Mouse (Mus musculus) gastrocnemius, postnatal 4 days (tissue): ENCODE data around the gene Qpctl. TPM values are rescaled to one million over a fixed set of nuclear protein-coding genes. Genes with fewer than 3 reads are reported as not detected.
A peak's percentile ranks its signal among the peaks of the same experiment; 100 is the strongest.

Experiments used
- DNase-seq, 2 experiments: peaks; one replicate each; pipeline ENCODE4 v3.0.0; 2021 to 2022; ENCODE audit warnings: low spot score in 2 of 2, mixed read lengths in 2 of 2
- microRNA-seq: library from miRNA; unstranded; fragments of <30 nt; microRNA quantifications from one replicate; pipeline ENCODE4 v1.2.0, GENCODE M21; 2021
- total RNA-seq, 2 experiments: library from RNA; stranded (reverse); gene quantifications; 2 replicates each; pipeline ENCODE4 v1.2.3; 2021

Gene Qpctl
- total RNA-seq, 2 experiments from 2014 or later = 7.7 to 8.8 TPM

GRCm38 (mm10) chr7:19092381-19093173 is 56.5 kb downstream of the Qpctl start:
- peak; percentile 42 to 65 for DNase-seq

- DNase-seq = no peak
These were observed 57.2 kb downstream of the Qpctl start for GRCm38 (mm10) chr7:19091913-19092312.

Small RNA genes within 50 kb of the gene (microRNA-seq; reads per million reads assigned to microRNA genes)
- 94.4 reads per million, percentile 50 among the genes with 10 or more reads in this experiment for gene Mir330

Other genes with a start within 250 kb of the Qpctl start
- 10 to 100 TPM; 12.5 to 15.7 TPM for gene Ccdc61, start 238.9 kb downstream of the Qpctl start, total RNA-seq
- gene Nova2, start 223.4 kb downstream of the Qpctl start, total RNA-seq = 1 to 10 TPM; 4.0 to 4.2 TPM
- not detected for gene Nanos2, start 161.9 kb downstream of the Qpctl start, total RNA-seq
- gene Mypop, start 158.0 kb downstream of the Qpctl start, total RNA-seq = 1 to 10 TPM; 3.2 to 3.7 TPM
- 10 to 100 TPM; 36.6 to 38.1 TPM for gene Irf2bp1, start 145.2 kb downstream of the Qpctl start, total RNA-seq
- under 1 TPM in 1 of 2 experiments, not detected in 1; 0.13 TPM for gene Foxa3, start 125.8 kb downstream of the Qpctl start, total RNA-seq
- gene Sympk, start 124.9 kb downstream of the Qpctl start, total RNA-seq = 10 to 100 TPM; 61.4 to 63.8 TPM
- not detected for gene Rsph6a, start 94.6 kb downstream of the Qpctl start, total RNA-seq
- gene Dmwd, start 73.1 kb downstream of the Qpctl start, total RNA-seq = 10 to 100 TPM; 52.4 to 55.4 TPM
- gene Dmpk, start 65.4 kb downstream of the Qpctl start, total RNA-seq = 100 to 1,000 TPM; 287 to 292 TPM
- gene Six5, start 54.7 kb downstream of the Qpctl start, total RNA-seq = 10 to 100 TPM; 13.5 to 14.7 TPM
- gene Gm4969, start 30.9 kb downstream of the Qpctl start, total RNA-seq = under 1 TPM; 0.34 to 0.62 TPM
- gene Fbxo46, start 29.4 kb downstream of the Qpctl start, total RNA-seq = 1 to 10 TPM; 8.0 to 8.4 TPM
- 100 to 1,000 TPM in 1 of 2 experiments, 10 to 100 TPM in 1; 85.4 to 103 TPM for gene Snrpd2, start 431 bp upstream of the Qpctl start, total RNA-seq
- gene Gipr, start 16.8 kb upstream of the Qpctl start, total RNA-seq = under 1 TPM; 0.13 to 0.15 TPM
- gene Eml2, start 27.1 kb upstream of the Qpctl start, total RNA-seq = 10 to 100 TPM; 17.0 to 18.1 TPM
- 1 to 10 TPM; 2.2 to 2.7 TPM for gene Gpr4, start 63.2 kb upstream of the Qpctl start, total RNA-seq
- gene Opa3, start 79.0 kb upstream of the Qpctl start, total RNA-seq = 10 to 100 TPM; 30.7 to 31.3 TPM
- gene Vasp, start 122.5 kb upstream of the Qpctl start, total RNA-seq = 10 to 100 TPM; 65.3 to 71.9 TPM
- not detected for gene Ppm1n, start 130.8 kb upstream of the Qpctl start, total RNA-seq
- 100 to 1,000 TPM; 473 to 501 TPM for gene Rtn2, start 133.3 kb upstream of the Qpctl start, total RNA-seq
- 1 to 10 TPM; 2.5 to 3.8 TPM for gene Fosb, start 160.8 kb upstream of the Qpctl start, total RNA-seq
- gene Ercc1, start 195.5 kb upstream of the Qpctl start, total RNA-seq = 10 to 100 TPM; 33.1 to 34.5 TPM
- gene Cd3eap, start 210.2 kb upstream of the Qpctl start, total RNA-seq = 10 to 100 TPM in 1 of 2 experiments, 1 to 10 TPM in 1; 9.7 to 10.8 TPM
- gene Ppp1r13l, start 210.5 kb upstream of the Qpctl start, total RNA-seq = 1 to 10 TPM; 4.6 to 6.6 TPM
- 10 to 100 TPM; 18.6 to 21.0 TPM for gene Ercc2, start 232.7 kb upstream of the Qpctl start, total RNA-seq